Mouse (Mus musculus) testis, postnatal 14 days (tissue): ENCODE data around the gene Hsd17b7.
"Not testable (repeated sequence)": the region's sequence is repeated elsewhere in the genome, so short reads cannot be mapped to it uniquely, and the experiment has no call there.

Experiments
- DNase-seq: peaks from one replicate; pipeline ENCODE4 v3.0.0; 2021; ENCODE audit warnings: low spot score

The Hsd17b7 gene

DNA sequence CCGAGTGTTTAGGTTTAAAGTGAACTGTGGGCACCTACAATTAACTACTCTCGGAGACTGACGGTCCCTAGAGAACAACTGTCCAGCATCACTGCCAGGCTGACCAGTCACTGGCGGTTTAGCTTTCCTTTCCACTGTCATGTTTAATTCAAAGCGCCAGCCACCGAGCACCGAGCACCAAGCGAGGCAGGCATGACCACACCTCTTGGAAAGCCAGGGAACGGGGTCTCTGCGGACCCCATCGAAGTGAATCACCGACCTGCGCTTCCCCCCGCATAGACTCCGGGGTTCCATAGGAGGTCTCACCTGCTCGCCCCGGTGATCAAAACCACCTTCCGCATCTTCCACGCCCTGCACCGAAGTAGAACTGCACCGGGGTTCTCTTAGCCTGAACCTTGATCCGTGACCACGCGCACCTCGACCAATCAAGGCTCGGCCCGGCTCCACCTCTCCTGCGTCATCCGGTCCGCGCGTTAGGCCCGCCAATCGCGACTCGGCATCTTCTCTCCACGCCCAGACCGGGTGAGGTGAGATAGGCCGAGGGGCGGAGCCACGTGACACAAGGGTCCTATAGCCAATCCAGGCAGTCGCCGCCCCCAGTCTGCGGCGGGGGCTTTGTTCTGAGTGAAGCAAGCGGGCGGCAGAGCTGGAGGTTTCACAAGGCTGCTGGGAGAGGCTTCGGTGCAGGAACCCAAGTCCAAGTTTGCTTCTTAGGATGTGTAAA, at the start of gene Hsd17b7:
TSS of gene Hsd17b7 (minus strand) at position 450 of the 724 bp plus-strand sequence.
- peak; percentile 99 for DNase-seq

DNA sequence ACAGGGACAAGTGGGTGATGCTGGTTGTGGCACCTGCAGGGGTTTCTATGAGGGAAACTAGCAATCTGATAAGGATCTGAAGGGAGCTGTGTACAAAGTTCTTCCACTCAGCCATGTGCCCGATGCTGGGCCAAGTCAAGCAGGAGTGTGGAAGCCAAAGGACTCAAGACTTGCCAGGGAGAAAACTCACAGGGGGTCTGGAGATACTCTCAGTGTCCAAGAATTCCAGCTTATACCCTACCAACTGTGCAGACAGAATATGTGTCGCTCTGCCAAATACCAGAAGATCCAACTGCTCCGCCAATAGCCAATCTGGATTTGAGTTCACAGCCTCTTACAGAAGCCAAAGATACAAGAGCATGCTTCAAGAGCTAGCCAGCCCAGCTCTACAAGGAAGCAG, 45.7 kb upstream of the Hsd17b7 start:
- no peak for DNase-seq

DNA sequence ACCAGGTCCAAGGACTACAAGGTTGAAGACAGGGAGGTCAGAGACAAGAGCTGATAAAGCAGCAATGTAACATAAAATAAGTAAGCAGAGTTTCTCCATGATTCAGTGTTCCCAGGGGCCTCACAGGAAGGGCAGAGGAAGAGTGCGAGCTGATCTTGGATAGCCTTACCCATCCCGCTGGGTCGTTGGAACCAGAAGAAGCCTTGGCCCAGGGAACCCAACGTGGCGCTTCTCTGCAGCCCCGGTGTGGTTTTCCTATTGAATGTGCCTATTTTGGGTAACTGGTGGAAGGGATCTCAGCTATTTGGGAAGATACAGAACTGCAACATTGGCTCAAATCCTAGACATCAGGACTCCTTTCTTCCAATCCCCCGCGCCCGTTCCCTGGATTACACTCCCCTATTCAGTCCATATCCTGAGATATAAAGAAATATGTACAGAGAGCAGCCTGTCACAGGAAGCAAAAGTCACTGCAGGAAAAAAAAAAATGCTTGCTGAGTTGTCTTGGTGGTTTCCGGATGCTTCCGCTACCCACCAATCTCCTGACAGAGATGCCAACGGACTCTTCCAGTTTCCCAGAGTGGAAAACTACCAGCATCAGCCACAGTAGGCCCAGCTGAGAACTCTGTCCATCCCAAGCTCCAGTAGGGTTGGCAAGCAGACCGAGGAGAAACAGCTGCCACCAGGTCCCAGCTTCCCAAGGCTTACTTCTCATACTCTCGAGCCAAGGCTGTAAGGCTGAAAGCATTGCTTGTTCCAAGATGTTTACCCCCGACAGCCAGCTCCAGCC, 41.9 kb upstream of the Hsd17b7 start:
- DNase-seq = no peak

DNA sequence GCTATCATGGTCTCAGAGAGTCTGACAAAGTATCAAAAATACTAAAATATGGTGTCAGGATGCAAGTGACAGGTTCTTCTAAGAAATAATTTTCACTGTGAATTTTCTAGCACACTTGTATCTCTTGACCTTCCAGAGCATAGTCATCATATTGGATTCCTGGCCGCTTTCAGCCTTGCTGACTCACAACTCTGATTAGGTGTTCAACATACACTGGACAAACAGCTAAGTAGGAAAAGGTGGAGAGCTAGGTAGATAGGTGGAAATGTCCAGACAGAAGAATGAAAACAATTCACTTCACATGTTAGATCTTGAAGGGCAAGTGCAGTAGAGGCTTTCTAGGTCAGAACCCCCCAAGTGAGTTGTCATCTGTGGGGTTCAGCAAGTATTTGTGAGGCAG, 40.3 kb upstream of the Hsd17b7 start:
- no peak for DNase-seq

DNA sequence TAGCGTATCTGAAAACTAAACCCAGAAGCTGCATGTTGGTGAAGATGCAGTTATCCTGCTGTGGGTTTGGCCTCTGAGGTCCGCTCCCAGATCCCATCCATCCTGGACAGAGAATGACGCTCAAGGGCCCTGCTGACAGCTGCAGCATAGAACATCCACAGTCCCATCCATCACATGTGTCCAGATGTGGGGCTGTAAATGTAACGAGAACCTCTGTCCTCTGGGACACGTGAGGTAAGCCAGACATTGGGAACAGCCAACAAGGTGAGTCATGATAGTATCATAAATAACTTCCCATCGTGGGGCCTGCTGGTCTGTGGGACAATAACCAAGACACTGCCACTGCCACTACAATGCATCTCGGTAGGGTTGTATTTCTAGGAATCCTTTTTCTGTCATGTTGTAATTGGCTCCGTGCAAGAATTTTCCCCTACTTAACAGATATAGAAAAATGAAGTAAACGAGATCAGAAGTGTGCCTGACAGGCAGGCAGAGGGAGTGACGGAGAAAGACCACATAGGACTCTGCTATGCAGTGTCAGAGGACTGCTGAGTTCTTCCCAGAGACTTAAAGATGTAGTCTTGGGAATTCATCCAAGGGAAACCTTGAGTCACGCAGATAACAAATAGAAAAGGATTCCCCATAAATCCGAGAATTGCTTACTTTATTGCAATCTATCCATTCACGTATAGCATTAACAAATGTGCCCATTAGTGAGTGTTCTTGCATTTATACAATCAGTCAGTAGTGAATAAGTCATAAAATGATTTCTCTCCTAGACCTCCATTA, 39.6 kb upstream of the Hsd17b7 start:
- no peak for DNase-seq

DNA sequence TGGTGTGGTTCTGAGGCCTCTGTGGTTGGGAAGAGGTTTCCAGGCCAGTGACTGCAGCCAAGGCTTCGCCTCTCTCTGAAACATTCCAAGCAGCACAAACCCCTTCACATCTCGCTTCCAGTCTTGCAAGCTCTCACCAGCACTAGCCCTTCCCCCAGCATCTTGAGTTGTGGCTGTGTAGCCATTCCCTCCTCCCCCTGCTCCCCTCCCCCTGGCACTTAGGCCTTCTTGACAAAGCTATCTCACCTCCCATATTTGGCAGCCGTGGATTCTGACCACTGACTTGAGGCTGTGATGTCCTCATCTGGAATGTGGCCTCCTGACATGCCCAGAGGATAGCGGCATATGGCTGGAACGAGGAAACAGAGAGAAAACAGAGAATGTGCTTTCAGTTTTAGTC, 37.5 kb upstream of the Hsd17b7 start:
- DNase-seq = peak; percentile 54

DNA sequence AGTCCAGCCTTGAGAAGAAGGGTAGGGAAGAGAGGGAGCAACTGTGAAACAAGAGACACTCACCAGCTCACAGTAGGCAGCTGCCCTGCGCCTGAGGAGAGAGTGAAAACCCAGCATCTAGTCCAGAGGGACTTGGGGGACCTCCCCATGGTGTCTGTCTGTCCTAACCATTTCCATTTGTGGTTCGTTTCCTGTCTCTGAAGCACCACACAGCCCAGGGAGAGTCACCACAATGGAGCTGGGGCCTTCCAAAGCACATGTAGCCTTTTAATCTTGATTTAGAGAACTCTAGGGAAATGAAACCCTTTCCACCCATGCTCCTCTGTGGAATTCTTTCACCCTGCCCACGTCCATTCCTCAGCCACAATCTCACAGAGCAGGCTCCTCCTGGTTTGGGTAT, 36.3 kb upstream of the Hsd17b7 start:
- DNase-seq = no peak

DNA sequence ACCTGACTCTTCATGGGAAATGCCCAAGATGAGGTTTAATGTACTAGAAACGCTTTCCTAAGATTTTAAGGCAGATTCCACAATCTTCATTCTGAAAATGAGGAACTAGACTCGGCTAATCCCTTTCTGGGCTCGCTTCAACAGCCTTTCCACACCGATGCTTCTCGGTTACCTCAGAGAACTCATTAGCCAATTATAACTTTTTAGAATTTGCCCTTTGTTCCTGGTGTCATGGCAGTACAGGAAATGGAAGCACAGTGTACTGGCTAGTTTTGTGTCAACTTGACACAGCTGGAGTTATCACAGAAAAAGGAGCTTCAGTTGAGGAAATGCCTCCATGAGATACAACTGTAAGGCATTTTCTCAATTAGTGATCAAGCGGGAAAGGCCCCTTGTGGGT, 24.9 kb upstream of the Hsd17b7 start:
- not testable (repeated sequence) for DNase-seq

DNA sequence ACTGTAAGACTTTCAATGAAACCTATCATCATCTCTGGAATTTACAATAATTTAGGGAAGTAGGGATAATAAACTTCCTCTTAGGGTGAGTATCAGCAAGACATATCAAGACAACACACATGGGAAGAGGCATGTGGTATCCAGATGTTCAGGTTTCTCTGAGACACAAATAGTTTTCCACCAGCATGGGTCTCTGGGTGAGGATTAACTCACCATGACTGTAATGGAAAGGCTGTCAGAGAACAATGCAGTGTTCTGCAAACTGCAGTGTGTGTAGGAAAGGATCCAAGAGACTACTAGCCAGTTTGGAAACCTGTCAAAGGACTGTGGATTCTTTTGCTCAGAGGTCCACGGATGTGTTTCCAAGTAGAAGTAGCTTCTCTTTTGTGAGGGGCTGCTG, 17.1 kb upstream of the Hsd17b7 start:
- no peak for DNase-seq

DNA sequence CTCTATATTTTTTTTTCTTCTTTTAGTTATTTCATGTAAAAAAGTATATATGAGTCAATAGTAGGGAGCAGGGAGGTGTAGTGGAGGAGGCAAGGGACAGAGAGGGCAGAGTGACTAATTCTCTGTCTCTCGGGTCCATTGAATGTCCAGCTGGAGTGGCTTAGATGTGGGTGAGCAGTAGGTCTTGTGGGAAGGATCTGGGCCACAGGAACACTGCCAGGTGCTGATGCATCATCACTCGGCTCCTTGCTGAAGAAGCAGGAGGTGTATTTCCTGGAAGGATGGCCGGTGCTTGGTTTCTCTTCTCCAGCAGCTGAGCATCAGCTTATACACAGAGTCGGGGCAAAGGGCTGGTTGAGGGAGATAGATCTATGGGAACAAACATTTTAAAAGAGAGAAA, 8.6 kb upstream of the Hsd17b7 start:
- DNase-seq = no peak

DNA sequence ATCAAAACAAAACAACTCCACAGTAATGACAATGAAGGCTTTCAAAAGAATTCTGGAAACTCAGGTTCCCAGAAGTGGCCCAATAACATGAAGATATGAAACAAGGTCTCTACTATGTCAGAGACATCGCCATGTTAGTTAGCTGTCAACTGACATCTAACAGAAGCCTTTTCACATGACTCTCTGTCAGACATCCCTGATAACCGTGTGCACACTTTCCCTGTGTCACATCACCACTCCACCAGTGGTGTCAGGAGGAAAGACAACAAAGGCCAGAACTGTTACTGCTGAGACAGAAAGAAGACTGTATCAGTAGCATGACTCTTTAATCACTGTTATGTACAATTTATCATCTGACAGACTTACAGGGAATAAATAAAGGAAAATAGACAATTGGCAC, 3.0 kb upstream of the Hsd17b7 start:
- no peak for DNase-seq

DNA sequence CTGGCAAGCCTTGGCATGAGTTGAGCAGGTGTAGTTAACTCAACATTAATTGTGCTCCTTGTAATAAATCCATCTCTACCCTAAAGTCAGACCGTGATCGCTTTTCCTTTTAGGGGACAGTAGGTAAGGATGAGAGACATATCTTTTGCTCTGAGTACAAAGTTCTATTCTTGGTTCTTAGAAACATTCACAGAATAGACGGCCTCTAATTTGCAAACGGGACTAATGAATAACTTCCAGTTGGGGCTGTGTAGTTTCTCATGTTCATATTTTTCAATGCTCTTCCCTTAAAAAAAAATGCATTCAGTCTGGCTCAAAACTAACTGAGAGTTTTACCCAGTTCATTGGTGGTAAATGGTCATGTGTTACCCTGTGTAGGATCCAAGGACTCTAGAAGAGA, 1.9 kb upstream of the Hsd17b7 start:
- no peak for DNase-seq

DNA sequence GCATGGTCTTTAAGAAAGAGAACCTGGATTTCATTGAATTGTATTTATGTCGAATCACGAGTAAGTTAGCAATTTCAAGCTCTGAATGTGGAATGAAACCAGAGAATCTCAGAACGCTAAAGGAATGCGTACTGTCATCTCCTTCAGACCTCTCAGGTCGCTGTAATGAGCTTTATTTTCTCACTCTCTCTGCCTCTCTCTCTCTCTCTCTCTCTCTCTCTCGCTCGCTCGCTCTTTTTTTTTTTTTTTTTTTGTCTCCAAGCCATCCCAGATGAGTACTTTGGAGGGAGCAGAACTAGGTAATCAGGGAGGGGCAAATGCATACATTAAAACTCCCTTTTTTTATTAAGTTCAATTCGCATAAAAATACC, 460 bp upstream of the Hsd17b7 start:
- no peak for DNase-seq

DNA sequence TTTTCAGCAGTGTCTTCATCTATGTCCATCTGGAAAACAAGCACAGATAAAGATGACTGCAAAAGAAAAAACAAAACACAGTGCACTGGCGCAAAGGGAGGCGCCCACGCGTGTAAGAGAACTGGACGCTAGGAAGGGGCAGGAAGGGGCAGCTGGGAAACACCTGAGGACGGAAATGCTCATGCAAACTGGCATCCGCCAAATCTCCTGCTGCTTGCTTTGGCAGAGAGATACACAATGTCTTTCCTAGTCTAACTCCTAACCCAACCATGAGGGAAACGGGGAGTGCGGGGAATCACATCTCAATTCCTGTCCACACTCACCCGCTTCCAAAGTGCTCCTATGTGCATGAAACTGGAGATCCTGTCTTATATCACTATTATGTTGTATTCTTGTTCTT, 15.9 kb downstream of the Hsd17b7 start:
- DNase-seq = no peak

DNA sequence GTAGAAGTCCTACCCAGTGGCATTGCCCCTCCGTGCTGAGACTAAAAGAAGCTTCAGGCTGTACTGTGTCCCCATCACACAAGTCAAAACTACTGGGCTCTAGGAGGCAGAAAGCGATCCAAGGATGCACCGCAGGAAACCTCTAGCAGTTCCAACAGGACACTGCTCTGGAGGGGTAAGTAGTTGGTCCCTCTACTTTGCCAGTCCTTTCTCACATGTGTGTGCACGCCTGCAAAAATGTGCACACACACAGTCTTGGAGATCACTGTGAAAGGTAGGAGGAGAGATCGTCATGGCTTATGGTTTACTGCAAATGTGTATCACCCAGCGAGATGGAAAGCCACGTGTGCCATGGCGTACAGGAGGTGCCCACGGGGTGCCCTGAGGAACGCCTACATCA, 16.4 kb downstream of the Hsd17b7 start:
- no peak for DNase-seq

DNA sequence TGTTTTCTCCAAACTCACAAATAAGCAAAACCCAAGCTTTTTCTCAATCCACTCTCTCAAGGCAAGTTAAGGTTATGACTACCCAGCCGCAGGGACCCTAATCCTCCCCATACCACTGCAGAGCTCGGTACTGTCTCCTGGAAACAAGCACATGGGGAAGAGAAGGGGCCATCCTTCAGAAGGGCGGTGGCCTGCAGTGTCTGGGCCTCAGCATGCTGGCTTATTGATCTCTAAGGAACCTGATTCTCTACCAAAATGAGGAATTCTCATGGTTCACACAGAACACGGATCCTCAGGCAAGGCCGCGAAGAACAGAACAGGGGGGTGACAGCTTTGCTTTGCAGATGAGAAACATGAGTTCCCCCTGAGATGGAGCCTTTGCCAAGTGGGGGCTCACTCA, 17.5 kb downstream of the Hsd17b7 start:
- no peak for DNase-seq

DNA sequence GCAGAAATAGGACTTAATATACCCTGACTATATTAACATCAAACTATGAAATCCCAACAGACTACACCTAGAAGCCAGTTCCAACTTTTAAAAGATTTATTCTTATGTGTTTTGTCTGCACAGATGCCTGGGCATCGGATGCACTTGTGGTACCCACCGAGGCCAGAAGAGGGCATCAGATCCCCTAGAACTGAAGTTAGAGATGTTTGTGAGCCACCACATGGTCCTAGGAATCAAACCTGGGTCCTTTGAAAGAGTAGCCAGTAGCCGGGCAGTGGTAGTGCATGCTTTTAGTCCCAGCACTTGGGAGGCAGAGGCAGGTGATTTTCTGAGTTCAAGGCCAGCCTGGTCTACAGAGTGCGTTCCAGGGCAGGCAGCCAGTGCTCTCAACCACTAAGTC, 18.4 kb downstream of the Hsd17b7 start:
- DNase-seq = no peak

DNA sequence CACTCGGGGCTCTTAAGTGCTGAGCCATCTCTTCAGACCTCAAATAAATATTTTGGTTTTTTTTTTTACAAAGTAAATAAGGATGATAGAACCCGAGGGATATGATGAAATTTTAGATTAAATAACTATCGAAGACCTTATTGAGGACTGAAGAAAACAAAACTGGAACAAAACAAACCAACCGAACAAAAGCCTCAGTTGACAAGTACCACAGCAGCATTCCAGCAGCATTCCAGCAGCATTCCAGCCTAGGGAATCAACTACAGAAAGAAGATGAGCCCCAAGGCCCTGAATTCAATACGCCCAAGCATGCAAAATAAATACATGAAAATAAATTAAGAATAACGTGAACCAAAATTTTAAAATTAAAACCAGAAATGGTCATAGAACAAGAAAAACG, 19.1 kb downstream of the Hsd17b7 start:
- DNase-seq = no peak

DNA sequence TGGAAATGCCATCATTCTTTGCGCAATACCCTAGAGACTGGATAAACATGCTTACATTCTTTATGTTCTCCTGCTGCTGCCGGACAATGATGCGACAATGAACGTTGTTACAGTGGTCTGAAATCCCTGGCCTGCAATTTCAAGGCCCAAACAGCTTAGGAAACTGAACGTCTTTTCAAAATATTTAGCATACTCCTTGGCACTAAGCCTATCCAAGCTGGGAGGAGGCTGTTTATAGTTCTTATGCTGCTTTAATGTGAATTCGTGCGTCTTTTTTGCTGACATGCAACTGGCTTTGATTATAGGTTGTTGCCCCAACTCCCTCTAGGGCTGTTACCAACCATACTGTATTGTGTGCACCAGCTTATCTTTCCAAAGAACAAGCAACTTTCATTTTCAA, 20.2 kb downstream of the Hsd17b7 start:
- DNase-seq = no peak

DNA sequence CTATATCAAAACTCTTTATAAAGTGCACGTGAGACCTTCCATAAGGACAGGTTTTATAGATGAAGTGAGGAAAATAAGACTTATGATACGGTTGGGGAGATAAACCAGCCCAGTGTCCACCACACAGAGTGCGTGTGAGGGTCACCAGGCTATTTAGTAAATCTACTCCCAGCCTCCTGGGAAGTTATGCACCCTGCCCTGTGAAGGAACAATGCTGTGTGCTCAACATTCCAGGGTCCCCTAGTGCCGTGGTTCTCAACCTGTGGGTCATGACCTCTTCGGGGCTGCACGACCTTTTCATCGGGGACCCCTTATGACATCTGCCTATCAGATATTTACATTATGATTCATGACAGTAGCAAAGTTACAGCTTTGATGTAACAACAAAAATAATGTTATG, 20.8 kb downstream of the Hsd17b7 start:
- no peak for DNase-seq

DNA sequence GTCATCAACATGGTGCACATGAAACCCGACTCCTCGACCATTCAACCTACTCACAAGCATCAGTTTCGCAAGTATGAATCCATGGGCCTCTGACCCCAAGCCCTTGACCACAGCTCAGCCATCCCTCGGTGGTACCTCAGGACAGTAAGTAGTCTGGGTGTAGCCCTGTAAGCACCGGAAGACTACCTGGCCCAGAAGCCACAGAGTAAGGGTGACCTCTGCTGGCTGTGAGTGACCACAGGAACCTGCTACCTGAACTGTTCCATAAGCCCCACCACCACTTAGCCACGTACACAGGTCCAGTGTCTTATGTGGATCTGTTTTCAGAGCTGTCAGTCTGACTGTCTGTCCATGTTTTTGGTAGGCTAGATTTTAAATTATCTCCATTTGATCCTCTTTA, 21.4 kb downstream of the Hsd17b7 start:
- DNase-seq = no peak

DNA sequence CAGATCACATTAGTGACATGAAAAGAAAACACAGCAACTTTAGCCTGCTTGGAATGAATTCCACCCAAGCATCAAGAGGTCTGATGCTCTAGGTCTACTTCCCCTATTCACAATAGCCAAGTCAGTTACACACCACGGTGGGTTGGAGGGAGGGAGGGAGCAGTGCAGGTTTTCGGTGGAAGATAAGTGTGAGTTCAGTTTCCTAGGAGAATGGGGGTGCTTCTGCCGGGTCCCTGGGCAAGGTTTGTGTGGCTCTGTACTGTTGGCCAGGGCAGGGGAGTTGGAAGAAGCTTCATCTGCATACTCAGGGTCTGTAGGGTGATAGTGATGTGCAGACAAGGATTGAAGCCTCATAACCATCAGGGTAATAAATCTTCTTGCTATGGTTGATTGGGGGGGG, 23.0 kb downstream of the Hsd17b7 start:
- no peak for DNase-seq

DNA sequence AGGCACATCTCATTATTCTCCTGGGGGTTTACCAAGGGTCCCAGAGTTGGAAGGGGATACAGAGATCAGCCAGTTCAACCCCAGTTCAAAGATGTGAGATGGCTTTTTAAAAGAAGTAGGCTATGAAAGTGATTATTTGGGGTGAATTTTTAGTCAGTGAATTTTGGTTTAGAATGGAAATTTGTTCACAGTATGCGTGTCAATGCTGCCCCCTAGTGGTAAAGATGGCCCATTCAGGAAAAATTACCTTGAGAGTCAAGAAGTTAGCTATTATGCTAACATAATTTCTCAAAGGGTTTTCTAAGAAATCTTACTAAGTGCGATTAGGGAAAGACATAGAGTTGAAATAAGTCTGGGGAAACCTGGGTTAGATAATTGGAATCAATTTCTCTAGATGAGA, 29.7 kb downstream of the Hsd17b7 start:
- no peak for DNase-seq
